Mouse (Mus musculus) liver, postnatal 0 days (tissue): Measurements from ENCODE around the gene D5Ertd579e.

Source experiments
- CTCF ChIP-seq: sonication (generic); IDR thresholded peaks from 2 replicates; pipeline ENCODE4 v1.5.1; 2016; ENCODE audit warnings: antibody characterized with exemption, low read depth
- EP300 ChIP-seq: IDR thresholded peaks from 2 replicates; pipeline ENCODE4 v1.6.1; 2016; ENCODE audit warnings: antibody characterized with exemption, low read depth, mild to moderate bottlenecking

DNA sequence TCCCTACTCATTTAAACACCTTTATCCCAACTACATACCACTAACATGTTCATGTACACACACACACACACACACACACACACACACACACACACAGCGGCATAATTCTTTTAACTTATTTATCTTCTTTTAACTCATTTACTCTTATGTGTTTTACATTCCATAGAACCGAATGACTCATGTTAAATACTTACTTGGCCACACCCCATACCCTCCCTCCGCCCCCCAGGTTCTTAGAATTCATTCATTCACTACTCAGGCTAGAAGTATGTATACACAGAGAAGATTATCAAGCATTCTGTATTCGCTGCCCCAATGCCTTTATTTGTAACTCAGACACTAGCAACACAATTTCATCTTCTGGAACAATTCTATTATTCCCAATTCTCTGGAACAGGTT, 10.7 kb downstream of the D5Ertd579e start:
- TF ChIP-seq EP300: no peak
- TF ChIP-seq CTCF: no peak
